Mouse (Mus musculus): ENCODE data around the gene Cbx1. TPM values are rescaled to one million over a fixed set of nuclear protein-coding genes. Genes with fewer than 3 reads are reported as not detected.

The Cbx1 gene
- total RNA-seq, 1 experiment: 153 TPM

DNA sequence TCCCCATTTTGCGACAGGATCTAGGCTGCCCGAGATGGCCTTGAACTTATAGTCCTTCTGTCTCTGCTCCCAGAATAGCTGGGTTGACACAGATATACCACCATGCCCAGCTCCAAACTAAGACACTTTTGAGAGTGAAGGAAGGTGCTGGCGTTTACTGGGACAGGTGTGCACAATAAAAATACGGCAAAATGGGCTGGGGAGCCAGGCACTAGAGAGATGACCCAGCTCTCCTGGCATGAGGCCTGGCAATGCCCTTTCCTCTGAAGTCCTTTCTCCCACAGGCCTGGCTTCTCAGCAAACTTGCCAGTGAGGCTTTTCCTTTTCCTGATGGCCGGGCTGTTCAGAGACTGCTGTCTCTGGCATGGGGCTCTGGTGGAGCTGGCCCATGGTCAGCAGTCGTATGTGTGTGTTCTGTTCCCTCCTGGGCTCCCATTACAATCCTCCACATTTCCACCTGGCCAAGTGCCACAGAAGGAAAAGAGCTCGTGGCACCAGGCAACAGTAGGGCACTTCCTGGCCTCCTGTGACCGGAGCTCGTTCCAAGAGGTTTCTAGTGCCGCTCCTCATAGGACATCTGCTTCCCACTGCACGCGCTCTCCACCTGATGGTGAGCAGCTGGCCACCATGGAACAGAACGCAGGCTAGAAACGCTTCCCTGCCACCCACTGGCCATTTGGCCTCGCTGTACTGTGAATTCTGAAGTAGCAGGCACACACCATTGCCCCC lies 26.0 kb upstream of the Cbx1 start:
- Histone ChIP-seq H3K36me3 (ENCODE audit: control insufficient read depth, insufficient read depth, low read length, poor library complexity, severe bottlenecking) (no peaks in the 10 kb centered on the region), H3K27ac (ENCODE audit: insufficient read depth, low read depth, low read length, poor library complexity, severe bottlenecking) (no peak overlapping the region), H3K4me1 (ENCODE audit: control insufficient read depth in 2 of 2, insufficient read depth in 2 of 2, low read length in 2 of 2, poor library complexity in 1 of 2) (peaks cover 0 to 15% of the 10 kb centered on the region in 2 experiments; a peak in 1 of 4 replicates), H3K4me3 (ENCODE audit: insufficient read depth in 1 of 2, low read depth in 1 of 2, low read length in 2 of 2, poor library complexity in 1 of 2, severe bottlenecking in 1 of 2) (no peak overlapping the region), H3K9me3 (ENCODE audit: control insufficient read depth, insufficient read depth, low read depth, low read length) (no peaks in the 10 kb centered on the region), H3K9ac (ENCODE audit: insufficient read depth, low read depth, low read length, poor library complexity, severe bottlenecking) (no peak overlapping the region)
- in situ Hi-C loops (cut with MboI; ENCODE audit: low sequenced_read_pairs in 2 of 2, unreplicated experiment in 2 of 2): no loop called here
- TF ChIP-seq MAFK (IDR thresholded peaks at IDR 0.05; ENCODE audit: insufficient read depth, low read depth, low read length): no peak
- no peak for TF ChIP-seq ZC3H11A (IDR thresholded peaks at IDR 0.05; ENCODE audit: borderline replicate concordance, low read depth, low read length)
- no peak for TF ChIP-seq CHD2 (IDR thresholded peaks at IDR 0.05; ENCODE audit: low read depth, low read length)
- TF ChIP-seq ZNF384 (IDR thresholded peaks at IDR 0.05; ENCODE audit: low read depth, low read length): no peak
- TF ChIP-seq HCFC1 (IDR thresholded peaks at IDR 0.05; ENCODE audit: borderline replicate concordance, insufficient read depth, low read length): no peak
- DNase-seq (ENCODE audit: low read depth, low spot score): no peak

DNA sequence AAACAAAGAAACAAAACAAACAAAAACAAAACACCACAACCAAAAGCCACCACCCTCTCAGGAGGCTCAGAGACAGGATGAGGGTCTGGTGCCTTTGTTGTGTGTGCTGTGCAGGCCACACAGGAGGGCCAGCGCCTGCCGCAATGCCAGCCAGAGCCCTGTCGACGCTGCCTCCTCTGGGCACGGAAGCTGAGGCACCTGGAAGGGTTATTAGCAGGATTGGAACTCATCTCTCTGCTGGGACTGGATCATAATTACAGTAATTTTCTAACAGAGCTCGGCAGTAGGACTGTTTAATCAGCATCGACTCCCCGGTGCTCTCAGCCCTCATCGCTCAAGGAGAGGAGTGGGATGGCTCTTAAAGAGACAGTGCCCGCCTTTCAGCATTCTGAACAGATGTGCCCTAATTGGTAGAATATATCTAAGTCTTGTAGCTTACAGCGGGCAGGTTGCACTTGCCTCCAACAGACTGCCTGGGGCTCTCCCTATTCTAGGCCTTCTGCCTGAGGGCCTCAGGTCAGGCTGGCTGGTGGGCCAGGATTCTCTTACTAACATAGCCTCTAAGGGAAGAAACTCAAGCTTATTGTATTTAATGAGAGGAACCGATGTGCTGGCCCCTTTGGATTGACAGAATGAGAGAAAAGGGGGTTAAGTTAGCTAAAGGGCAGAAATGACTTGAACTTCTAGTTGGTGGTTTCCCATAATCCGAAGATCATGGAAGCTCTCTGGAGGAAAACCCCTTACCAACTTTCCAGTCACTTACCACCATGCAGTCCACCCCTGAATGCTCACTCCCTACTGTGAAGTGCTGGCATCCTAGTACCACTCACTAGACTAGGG lies 24.2 kb upstream of the Cbx1 start:
- no peaks in the 10 kb centered on the region for H3K9me3 ChIP-seq (ENCODE audit: control insufficient read depth, insufficient read depth, low read depth, low read length)
- no peak overlapping the region for H3K27ac ChIP-seq (ENCODE audit: insufficient read depth, low read depth, low read length, poor library complexity, severe bottlenecking)
- no peak overlapping the region for H3K9ac ChIP-seq (ENCODE audit: insufficient read depth, low read depth, low read length, poor library complexity, severe bottlenecking)
- no peak for DNase-seq (ENCODE audit: low read depth, low spot score)
- in situ Hi-C loops (cut with MboI; ENCODE audit: low sequenced_read_pairs in 2 of 2, unreplicated experiment in 2 of 2): no loop called here
- peaks cover 11% of the 10 kb centered on the region for H3K36me3 ChIP-seq (ENCODE audit: control insufficient read depth, insufficient read depth, low read length, poor library complexity, severe bottlenecking)
- H3K4me1 ChIP-seq (ENCODE audit: control insufficient read depth in 2 of 2, insufficient read depth in 2 of 2, low read length in 2 of 2, poor library complexity in 1 of 2): peaks cover 0 to 18% of the 10 kb centered on the region in 2 experiments; a peak in 1 of 4 replicates
- H3K4me3 ChIP-seq (ENCODE audit: insufficient read depth in 1 of 2, low read depth in 1 of 2, low read length in 2 of 2, poor library complexity in 1 of 2, severe bottlenecking in 1 of 2): no peak overlapping the region
- no peak for TF ChIP-seq CHD2 (IDR thresholded peaks at IDR 0.05; ENCODE audit: low read depth, low read length)
- no peak for TF ChIP-seq ZC3H11A (IDR thresholded peaks at IDR 0.05; ENCODE audit: borderline replicate concordance, low read depth, low read length)
- no peak for TF ChIP-seq HCFC1 (IDR thresholded peaks at IDR 0.05; ENCODE audit: borderline replicate concordance, insufficient read depth, low read length)
- TF ChIP-seq MAFK (IDR thresholded peaks at IDR 0.05; ENCODE audit: insufficient read depth, low read depth, low read length): no peak
- no peak for TF ChIP-seq ZNF384 (IDR thresholded peaks at IDR 0.05; ENCODE audit: low read depth, low read length)

DNA sequence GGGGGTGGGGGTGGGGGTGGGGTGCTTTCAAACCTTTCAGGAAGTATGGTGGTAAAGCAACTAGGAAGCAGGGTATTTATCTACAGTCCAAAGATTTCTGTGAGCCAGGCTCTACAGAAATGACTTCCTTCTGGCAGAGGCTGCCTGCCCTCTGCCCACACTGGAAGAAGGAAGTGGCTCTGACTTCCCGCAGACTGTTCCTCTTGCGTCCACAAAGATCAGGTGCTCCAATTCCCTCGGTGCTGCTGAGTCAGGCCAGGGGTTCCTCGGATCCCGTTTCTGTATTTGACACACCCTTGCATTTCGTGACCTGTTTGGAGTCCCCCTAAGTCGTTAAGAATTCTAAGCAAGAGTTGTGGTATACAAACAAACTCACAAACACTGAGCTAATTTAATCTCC lies 23.3 kb upstream of the Cbx1 start:
- DNase-seq (ENCODE audit: low read depth, low spot score): no peak
- no peak overlapping the region for H3K4me3 ChIP-seq (ENCODE audit: insufficient read depth in 1 of 2, low read depth in 1 of 2, low read length in 2 of 2, poor library complexity in 1 of 2, severe bottlenecking in 1 of 2)
- in situ Hi-C loops (cut with MboI; ENCODE audit: low sequenced_read_pairs in 2 of 2, unreplicated experiment in 2 of 2): no loop called here
- H3K9ac ChIP-seq (ENCODE audit: insufficient read depth, low read depth, low read length, poor library complexity, severe bottlenecking): no peak overlapping the region
- H3K36me3 ChIP-seq (ENCODE audit: control insufficient read depth, insufficient read depth, low read length, poor library complexity, severe bottlenecking): peaks cover 16% of the 10 kb centered on the region
- no peak for TF ChIP-seq ZNF384 (IDR thresholded peaks at IDR 0.05; ENCODE audit: low read depth, low read length)
- TF ChIP-seq HCFC1 (IDR thresholded peaks at IDR 0.05; ENCODE audit: borderline replicate concordance, insufficient read depth, low read length): no peak
- TF ChIP-seq MAFK (IDR thresholded peaks at IDR 0.05; ENCODE audit: insufficient read depth, low read depth, low read length): no peak
- no peak for TF ChIP-seq CHD2 (IDR thresholded peaks at IDR 0.05; ENCODE audit: low read depth, low read length)
- no peak for TF ChIP-seq ZC3H11A (IDR thresholded peaks at IDR 0.05; ENCODE audit: borderline replicate concordance, low read depth, low read length)
- H3K9me3 ChIP-seq (ENCODE audit: control insufficient read depth, insufficient read depth, low read depth, low read length): no peaks in the 10 kb centered on the region
- H3K27ac ChIP-seq (ENCODE audit: insufficient read depth, low read depth, low read length, poor library complexity, severe bottlenecking): no peak overlapping the region
- peaks cover 0 to 17% of the 10 kb centered on the region in 2 experiments; a peak in 1 of 4 replicates for H3K4me1 ChIP-seq (ENCODE audit: control insufficient read depth in 2 of 2, insufficient read depth in 2 of 2, low read length in 2 of 2, poor library complexity in 1 of 2)

- TF ChIP-seq ZC3H11A (IDR thresholded peaks at IDR 0.05; ENCODE audit: borderline replicate concordance, low read depth, low read length): no peak
- no peak for TF ChIP-seq CHD2 (IDR thresholded peaks at IDR 0.05; ENCODE audit: low read depth, low read length)
- TF ChIP-seq ZNF384 (IDR thresholded peaks at IDR 0.05; ENCODE audit: low read depth, low read length): no peak
- no peak for TF ChIP-seq HCFC1 (IDR thresholded peaks at IDR 0.05; ENCODE audit: borderline replicate concordance, insufficient read depth, low read length)
- no peak for TF ChIP-seq MAFK (IDR thresholded peaks at IDR 0.05; ENCODE audit: insufficient read depth, low read depth, low read length)
- no peak overlapping the region for H3K27ac ChIP-seq (ENCODE audit: insufficient read depth, low read depth, low read length, poor library complexity, severe bottlenecking)
- DNase-seq (ENCODE audit: low read depth, low spot score): no peak
- peaks cover 19% of the 10 kb centered on the region for H3K36me3 ChIP-seq (ENCODE audit: control insufficient read depth, insufficient read depth, low read length, poor library complexity, severe bottlenecking)
- H3K4me3 ChIP-seq (ENCODE audit: insufficient read depth in 1 of 2, low read depth in 1 of 2, low read length in 2 of 2, poor library complexity in 1 of 2, severe bottlenecking in 1 of 2): no peak overlapping the region
- H3K9me3 ChIP-seq (ENCODE audit: control insufficient read depth, insufficient read depth, low read depth, low read length): no peaks in the 10 kb centered on the region
- in situ Hi-C loops (cut with MboI; ENCODE audit: low sequenced_read_pairs in 2 of 2, unreplicated experiment in 2 of 2): no loop called here
- H3K9ac ChIP-seq (ENCODE audit: insufficient read depth, low read depth, low read length, poor library complexity, severe bottlenecking): peak overlapping the region; percentile 4; the same call in 1 of the 2 replicates
- peaks cover 0 to 19% of the 10 kb centered on the region in 2 experiments; a peak in 1 of 4 replicates for H3K4me1 ChIP-seq (ENCODE audit: control insufficient read depth in 2 of 2, insufficient read depth in 2 of 2, low read length in 2 of 2, poor library complexity in 1 of 2)
Measured at GRCm38 (mm10) chr11:96766555-96766954, 22.4 kb upstream of the Cbx1 start.

Data from ES-E14 (cell line).